Mouse (Mus musculus) liver, postnatal 0 days (tissue): ENCODE data around the gene Prickle2. TPM values are rescaled to one million over a fixed set of nuclear protein-coding genes. Genes with fewer than 3 reads are reported as not detected.

Experiments
- ATAC-seq: fragments of 200-750 bp; cut with Nextera tagmentation; 2 replicates; pipeline ENCODE4 v1.8.0; 2017; ENCODE audit warnings: mild to moderate bottlenecking, moderate library complexity
- DNase-seq: peaks from one replicate; pipeline ENCODE4 v3.0.0-alpha.2; 2016
- H3K27ac ChIP-seq: fragments of 300-500 bp; sonication (generic); 2 replicates; pipeline ENCODE4 v1.5.1; 2014; ENCODE audit warnings: antibody characterized with exemption, moderate library complexity, mild to moderate bottlenecking, low read depth
- H3K27me3 ChIP-seq: fragments of 300-500 bp; sonication (generic); 2 replicates; pipeline ENCODE4 v1.6.1; 2014; ENCODE audit warnings: low read length, control low read depth, mixed read lengths; ENCODE audit not compliant: insufficient read depth
- H3K36me3 ChIP-seq: fragments of 300-500 bp; sonication (generic); replicated peaks from 2 replicates; pipeline ENCODE4 v1.6.1; 2014; ENCODE audit warnings: mild to moderate bottlenecking, control low read depth, low read length, moderate library complexity, mixed read lengths; ENCODE audit not compliant: insufficient read depth
- H3K4me1 ChIP-seq: fragments of 300-500 bp; sonication (generic); 2 replicates; pipeline ENCODE4 v1.6.1; 2014; ENCODE audit warnings: antibody characterized with exemption, mild to moderate bottlenecking, control low read depth; ENCODE audit not compliant: insufficient read depth
- H3K4me2 ChIP-seq: fragments of 300-500 bp; sonication (generic); 2 replicates; pipeline ENCODE4 v1.6.1; 2014; ENCODE audit warnings: low read depth, mild to moderate bottlenecking, low read length, moderate library complexity, mixed read lengths
- H3K4me3 ChIP-seq: fragments of 300-500 bp; sonication (generic); 2 replicates; pipeline ENCODE4 v1.5.1; 2014; ENCODE audit warnings: low read depth, low read length
- H3K9ac ChIP-seq: fragments of 300-500 bp; sonication (generic); replicated peaks from 2 replicates; pipeline ENCODE4 v1.6.1; 2014; ENCODE audit warnings: mild to moderate bottlenecking, moderate library complexity
- H3K9me3 ChIP-seq: fragments of 300-500 bp; sonication (generic); 2 replicates; pipeline ENCODE4 v1.6.1; 2016; ENCODE audit warnings: mild to moderate bottlenecking, control low read depth, low read length, mixed read lengths
- CTCF ChIP-seq: sonication (generic); IDR thresholded peaks from 2 replicates; pipeline ENCODE4 v1.5.1; 2016; ENCODE audit warnings: antibody characterized with exemption, low read depth
- EP300 ChIP-seq: IDR thresholded peaks from 2 replicates; pipeline ENCODE4 v1.6.1; 2016; ENCODE audit warnings: antibody characterized with exemption, low read depth, mild to moderate bottlenecking
- WGBS: fragments of 180-500 bp; shearing (Covaris S2); extraction: QIAGEN DNeasy Blood & Tissue Kit; methylation state at CpG from one replicate; pipeline ENCODE4 v1.1.7; 2014; ENCODE audit not compliant: insufficient replicate concordance; 5-methylcytosine and 5-hydroxymethylcytosine counted together
- polyA plus RNA-seq: library from polyadenylated mRNA; unstranded; fragments of >200 nt; fragmentation: Nextera tagmentation; extraction: Ambion mirVana; gene quantifications from 2 replicates; pipeline ENCODE4 v1.2.1, GENCODE M21; 2015

The Prickle2 gene
- polyA plus RNA-seq, 1 experiment from 2014 or later = 0.28 TPM

- TF ChIP-seq CTCF (no peak), EP300 (no peak)
- Histone ChIP-seq H3K9ac (no peak overlapping the region), H3K4me2 (no peak overlapping the region), H3K4me3 (no peak overlapping the region), H3K4me1 (no peaks in the 10 kb centered on the region), H3K9me3 (no peaks in the 10 kb centered on the region), H3K36me3 (no peaks in the 10 kb centered on the region), H3K27ac (no peak overlapping the region), H3K27me3 (no peaks in the 10 kb centered on the region)
- ATAC-seq (no peak), DNase-seq (no peak)
- WGBS = 67% methylated on average over 7 of the region's 7 CpGs
These were observed 359.2 kb downstream of the Prickle2 start for GRCm38 (mm10) chr6:92346729-92347128.

DNA sequence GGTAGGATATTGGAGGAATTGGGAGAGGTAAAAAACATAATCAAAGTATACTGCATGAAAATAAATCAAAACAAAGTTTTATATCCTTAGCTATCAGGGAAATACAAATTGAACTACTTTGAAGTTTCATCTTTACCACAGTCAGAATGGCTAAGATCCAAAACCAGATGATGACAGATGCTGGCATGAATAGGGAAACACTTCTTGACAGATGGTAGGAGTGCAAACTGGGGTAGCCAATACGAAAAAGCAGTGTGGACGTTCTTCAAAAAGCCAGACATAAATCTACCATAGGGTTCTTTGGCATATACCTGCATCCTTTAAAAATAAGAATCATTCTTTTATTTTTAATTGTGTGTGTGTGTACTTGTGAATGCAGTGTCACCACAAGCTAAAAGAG, 360.8 kb downstream of the Prickle2 start:
- no peak overlapping the region for H3K9ac ChIP-seq
- no peak for ATAC-seq
- no peak overlapping the region for H3K4me3 ChIP-seq
- no peaks in the 10 kb centered on the region for H3K27me3 ChIP-seq
- WGBS = 68% methylated on average over 2 of the region's 2 CpGs
- H3K4me1 ChIP-seq = no peaks in the 10 kb centered on the region
- H3K4me2 ChIP-seq = no peak overlapping the region
- no peaks in the 10 kb centered on the region for H3K36me3 ChIP-seq
- H3K9me3 ChIP-seq = no peaks in the 10 kb centered on the region
- no peak for DNase-seq
- no peak overlapping the region for H3K27ac ChIP-seq
- no peak for TF ChIP-seq CTCF
- no peak for TF ChIP-seq EP300

- TF ChIP-seq EP300 (no peak), CTCF (no peak)
- no peak for DNase-seq
- WGBS = 68% methylated on average over 3 of the region's 3 CpGs
These were observed 361.4 kb downstream of the Prickle2 start for GRCm38 (mm10) chr6:92344588-92344987.

More at GRCm38 (mm10) chr6:92344588-92344987, 361.4 kb downstream of the Prickle2 start:
- Histone ChIP-seq H3K9me3 (no peaks in the 10 kb centered on the region), H3K36me3 (no peaks in the 10 kb centered on the region), H3K4me3 (no peak overlapping the region), H3K4me1 (no peaks in the 10 kb centered on the region), H3K27me3 (no peaks in the 10 kb centered on the region), H3K9ac (no peak overlapping the region), H3K27ac (no peak overlapping the region), H3K4me2 (no peak overlapping the region)
- no peak for ATAC-seq

Other genes starting within 250 kb of the Prickle2 start
- gene A730049H05Rik, start 110.3 kb upstream of the Prickle2 start, polyA plus RNA-seq = not detected in 2 replicates
- gene Gm15737, start 163.2 kb upstream of the Prickle2 start, polyA plus RNA-seq = not detected in 2 replicates
- 0.77 and 0.96 TPM in 2 replicates for gene Adamts9, start 237.3 kb upstream of the Prickle2 start, polyA plus RNA-seq